Mouse (Mus musculus): ENCODE results near the gene Myo1a.

DNA sequence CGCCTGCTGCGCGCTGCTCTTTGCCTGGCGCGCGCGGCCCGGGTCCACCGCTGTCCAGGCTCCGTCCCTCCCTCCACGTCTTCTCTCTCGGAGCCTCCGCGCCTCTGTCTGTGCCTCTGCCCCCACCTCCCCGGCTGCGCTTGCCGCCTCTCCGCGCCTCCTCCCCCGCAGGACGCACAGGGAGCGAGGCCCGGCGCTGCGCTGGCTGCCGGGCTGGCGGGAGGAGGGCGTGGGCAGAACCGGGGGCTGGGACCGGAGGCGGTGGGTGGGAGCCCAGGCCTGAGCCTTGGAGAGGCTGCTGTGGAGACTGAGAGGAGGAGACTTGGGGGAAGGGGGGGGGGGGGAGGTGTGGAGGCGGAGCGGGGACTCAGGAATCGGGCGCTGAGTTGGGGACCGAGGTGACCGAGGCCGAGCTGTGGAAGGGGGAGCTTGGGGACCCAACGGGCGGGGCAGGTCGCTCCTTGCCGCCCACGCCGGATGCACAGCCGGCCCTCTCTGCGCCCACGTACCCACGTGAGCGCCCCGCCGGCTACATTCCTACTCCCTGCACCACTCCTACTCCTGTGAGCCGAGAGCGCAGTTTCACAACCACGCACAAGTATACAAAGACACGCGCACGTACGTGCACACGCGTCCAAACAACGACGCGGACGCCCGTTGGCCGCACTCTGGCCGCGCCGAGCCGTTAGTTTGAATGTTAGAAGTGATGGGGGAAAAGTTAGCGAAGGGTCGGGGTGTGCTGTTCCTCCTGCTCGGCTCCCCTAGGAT is 38.3 kb upstream of the Myo1a start, which contains the start of gene Nemp1:
- peak; percentile 87 for TF ChIP-seq POLR2A (IDR thresholded peaks at IDR 0.05; ENCODE audit: borderline replicate concordance, extremely low read depth, low read depth, low read length)
- TF ChIP-seq CTCF (IDR thresholded peaks at IDR 0.05; ENCODE audit: insufficient read depth, low read length) = no peak

All from lung, adult 2 months (tissue).